Mouse (Mus musculus): Measurements from ENCODE around the gene Atm.
A peak's percentile ranks its signal among the peaks of the same experiment; 100 is the strongest.

Gene Atm

GRCm38 (mm10) chr9:53536558-53537320 lies at the start of gene Atm, which contains the start of gene Npat:
Gene Atm, minus strand, starts transcription at chr9:53536740.
Gene Npat, plus strand, starts transcription at chr9:53537047.
- DNase-seq (ENCODE audit: low spot score in 2 of 2): peak; percentile 97 to 99

GRCm38 (mm10) chr9:53581870-53582269 lies 45.3 kb upstream of the Atm start:
- no peak for DNase-seq (ENCODE audit: low spot score in 2 of 2)

GRCm38 (mm10) chr9:53575721-53576120 lies 39.2 kb upstream of the Atm start:
- DNase-seq (ENCODE audit: low spot score in 2 of 2): no peak

GRCm38 (mm10) chr9:53572516-53573307 lies 36.2 kb upstream of the Atm start:
- DNase-seq (ENCODE audit: low spot score in 2 of 2): no peak

GRCm38 (mm10) chr9:53570662-53571061 lies 34.1 kb upstream of the Atm start:
- no peak for DNase-seq (ENCODE audit: low spot score in 2 of 2)

- no peak for DNase-seq (ENCODE audit: low spot score in 2 of 2)
Observed at GRCm38 (mm10) chr9:53537336-53537965, 911 bp upstream of the Atm start.

GRCm38 (mm10) chr9:53535416-53536320 lies 872 bp downstream of the Atm start:
- no peak for DNase-seq (ENCODE audit: low spot score in 2 of 2)

GRCm38 (mm10) chr9:53517373-53518009 lies 19.0 kb downstream of the Atm start:
- no peak for DNase-seq (ENCODE audit: low spot score in 2 of 2)

- DNase-seq (ENCODE audit: low spot score in 2 of 2): no peak
Observed at GRCm38 (mm10) chr9:53514091-53514490, 22.4 kb downstream of the Atm start.

- DNase-seq (ENCODE audit: low spot score in 2 of 2): no peak
Observed at GRCm38 (mm10) chr9:53508053-53508452, 28.5 kb downstream of the Atm start.

- DNase-seq (ENCODE audit: low spot score in 2 of 2): no peak
Observed at GRCm38 (mm10) chr9:53485886-53486285, 50.7 kb downstream of the Atm start.

- no peak for DNase-seq (ENCODE audit: low spot score in 2 of 2)
Observed at GRCm38 (mm10) chr9:53472806-53473518, 63.6 kb downstream of the Atm start.

- no peak for DNase-seq (ENCODE audit: low spot score in 2 of 2)
Observed at GRCm38 (mm10) chr9:53452038-53452437, 84.5 kb downstream of the Atm start.

GRCm38 (mm10) chr9:53450609-53451008 lies 85.9 kb downstream of the Atm start:
- no peak for DNase-seq (ENCODE audit: low spot score in 2 of 2)

GRCm38 (mm10) chr9:53435830-53436570 lies 100.5 kb downstream of the Atm start:
- no peak for DNase-seq (ENCODE audit: low spot score in 2 of 2)

GRCm38 (mm10) chr9:53427638-53428037 lies 108.9 kb downstream of the Atm start:
- DNase-seq (ENCODE audit: low spot score in 2 of 2): no peak

GRCm38 (mm10) chr9:53426726-53427125 lies 109.8 kb downstream of the Atm start:
- DNase-seq (ENCODE audit: low spot score in 2 of 2): no peak

- no peak for DNase-seq (ENCODE audit: low spot score in 2 of 2)
Observed at GRCm38 (mm10) chr9:53422133-53422896, 114.2 kb downstream of the Atm start.

- DNase-seq (ENCODE audit: low spot score in 2 of 2): no peak
Observed at GRCm38 (mm10) chr9:53409427-53409826, 127.1 kb downstream of the Atm start.

Data from urinary bladder, postnatal 36 days (tissue).